Mouse (Mus musculus) macrophage (primary cell): ENCODE measurements around the gene Jmy. TPM values are rescaled to one million over a fixed set of nuclear protein-coding genes. Genes with fewer than 3 reads are reported as not detected.

Experiments used
- polyA plus RNA-seq: library from polyadenylated mRNA; stranded (reverse); fragments of 250-400 nt; gene quantifications from 3 replicates; pipeline ENCODE4 v1.2.4, GENCODE M21; 2018; ENCODE audit warnings: inconsistent platforms

The Jmy gene
- polyA plus RNA-seq, 1 experiment from 2014 or later: 4.6 TPM

Other genes starting within 250 kb of the Jmy start
- gene Homer1, start 200.2 kb downstream of the Jmy start, polyA plus RNA-seq: 11.4 to 12.6 TPM (median 11.4 TPM) in 3 replicates
- not detected in 3 replicates for gene Bhmt, start 138.2 kb upstream of the Jmy start, polyA plus RNA-seq
- not detected in 3 replicates for gene Bhmt2, start 174.5 kb upstream of the Jmy start, polyA plus RNA-seq
- not detected in 3 replicates for gene Dmgdh, start 174.6 kb upstream of the Jmy start, polyA plus RNA-seq